Mouse (Mus musculus): ENCODE data around the gene Pgap2. TPM values are rescaled to one million over a fixed set of nuclear protein-coding genes. Genes with fewer than 3 reads are reported as not detected.

The Pgap2 gene
- polyA plus RNA-seq, 1 experiment from 2014 or later, result 80.8 TPM

- ATAC-seq (ENCODE audit: low read depth) (no peak), DNase-seq (ENCODE audit: low spot score) (no peak)
- peak overlapping the region; percentile 92 for H3K9ac ChIP-seq (ENCODE audit: low read depth, low read length)
- 53% methylated on average over 4 of the region's 4 CpGs for WGBS
- H3K36me3 ChIP-seq (ENCODE audit: control insufficient read depth, insufficient read depth, low read length), result 0 out of 2 replicates have a peak, but pooled peaks cover 10% of the 10 kb centered on the region
- no peaks in the 10 kb centered on the region for H3K27me3 ChIP-seq (replicated peaks; ENCODE audit: control insufficient read depth, insufficient read depth, low read length)
- no peak overlapping the region for H3K27ac ChIP-seq (replicated peaks; ENCODE audit: low read depth, low read length)
- peak overlapping the region; percentile 68 for H3K4me2 ChIP-seq (ENCODE audit: low read depth, low read length)
- no peaks in the 10 kb centered on the region for H3K9me3 ChIP-seq (ENCODE audit: control insufficient read depth, low read length)
- peak overlapping the region; percentile 64 for H3K4me3 ChIP-seq (ENCODE audit: low read depth, low read length)
- peaks cover 5% of the 10 kb centered on the region for H3K4me1 ChIP-seq (ENCODE audit: control insufficient read depth, insufficient read depth, low read length)
These were observed 1.1 kb upstream of the Pgap2 start for GRCm38 (mm10) chr7:102208806-102209363.

GRCm38 (mm10) chr7:102211071-102211470 is 1.1 kb downstream of the Pgap2 start:
- H3K4me2 ChIP-seq (ENCODE audit: low read depth, low read length), result peak overlapping the region; percentile 71
- H3K36me3 ChIP-seq (ENCODE audit: control insufficient read depth, insufficient read depth, low read length), result 0 out of 2 replicates have a peak, but pooled peaks cover 4% of the 10 kb centered on the region
- ATAC-seq (ENCODE audit: low read depth) (no peak), DNase-seq (ENCODE audit: low spot score) (no peak)
- no peaks in the 10 kb centered on the region for H3K27me3 ChIP-seq (replicated peaks; ENCODE audit: control insufficient read depth, insufficient read depth, low read length)
- peak overlapping the region; percentile 64 for H3K4me3 ChIP-seq (ENCODE audit: low read depth, low read length)
- 63% methylated on average over 3 of the region's 3 CpGs for WGBS
- H3K9me3 ChIP-seq (ENCODE audit: control insufficient read depth, low read length), result no peaks in the 10 kb centered on the region
- peaks cover 5% of the 10 kb centered on the region for H3K4me1 ChIP-seq (ENCODE audit: control insufficient read depth, insufficient read depth, low read length)
- H3K9ac ChIP-seq (ENCODE audit: low read depth, low read length), result peak overlapping the region; percentile 64
- peak overlapping the region; percentile 90 for H3K27ac ChIP-seq (replicated peaks; ENCODE audit: low read depth, low read length)

- ATAC-seq (ENCODE audit: low read depth) (no peak), DNase-seq (ENCODE audit: low spot score) (no peak)
- Histone ChIP-seq H3K27me3 (replicated peaks; ENCODE audit: control insufficient read depth, insufficient read depth, low read length) (no peaks in the 10 kb centered on the region), H3K4me2 (ENCODE audit: low read depth, low read length) (peak overlapping the region; percentile 91), H3K27ac (replicated peaks; ENCODE audit: low read depth, low read length) (peak overlapping the region; percentile 33; the same call in 1 of the 2 replicates), H3K4me1 (ENCODE audit: control insufficient read depth, insufficient read depth, low read length) (no peaks in the 10 kb centered on the region), H3K4me3 (ENCODE audit: low read depth, low read length) (no peak overlapping the region), H3K9me3 (ENCODE audit: control insufficient read depth, low read length) (no peaks in the 10 kb centered on the region), H3K36me3 (ENCODE audit: control insufficient read depth, insufficient read depth, low read length) (peaks cover 9% of the 10 kb centered on the region; the same call in 1 of the 2 replicates), H3K9ac (ENCODE audit: low read depth, low read length) (no peak overlapping the region; the same call in 1 of the 2 replicates)
- WGBS, result 43% methylated on average over 1 of the region's 1 CpGs
These were observed 11.9 kb downstream of the Pgap2 start for GRCm38 (mm10) chr7:102221899-102222298.

GRCm38 (mm10) chr7:102222336-102222735 is 12.3 kb downstream of the Pgap2 start:
- Histone ChIP-seq H3K4me3 (ENCODE audit: low read depth, low read length) (peak overlapping the region; percentile 71), H3K36me3 (ENCODE audit: control insufficient read depth, insufficient read depth, low read length) (peaks cover 13% of the 10 kb centered on the region), H3K4me1 (ENCODE audit: control insufficient read depth, insufficient read depth, low read length) (no peaks in the 10 kb centered on the region), H3K4me2 (ENCODE audit: low read depth, low read length) (peak overlapping the region; percentile 91), H3K27me3 (replicated peaks; ENCODE audit: control insufficient read depth, insufficient read depth, low read length) (no peaks in the 10 kb centered on the region), H3K27ac (replicated peaks; ENCODE audit: low read depth, low read length) (peak overlapping the region; percentile 70), H3K9me3 (ENCODE audit: control insufficient read depth, low read length) (no peaks in the 10 kb centered on the region), H3K9ac (ENCODE audit: low read depth, low read length) (peak overlapping the region; percentile 79)
- DNase-seq (ENCODE audit: low spot score) (peak; percentile 82), ATAC-seq (ENCODE audit: low read depth) (peak; percentile 79)
- under 1% methylated on average over 10 of the region's 13 CpGs for WGBS

GRCm38 (mm10) chr7:102222830-102223556 is 13.0 kb downstream of the Pgap2 start:
- DNase-seq (ENCODE audit: low spot score) (peak; percentile 90), ATAC-seq (ENCODE audit: low read depth) (peak; percentile 92)
- no peaks in the 10 kb centered on the region for H3K4me1 ChIP-seq (ENCODE audit: control insufficient read depth, insufficient read depth, low read length)
- no peaks in the 10 kb centered on the region for H3K27me3 ChIP-seq (replicated peaks; ENCODE audit: control insufficient read depth, insufficient read depth, low read length)
- peaks cover 20% of the 10 kb centered on the region for H3K36me3 ChIP-seq (ENCODE audit: control insufficient read depth, insufficient read depth, low read length)
- H3K9ac ChIP-seq (ENCODE audit: low read depth, low read length), result peak overlapping the region; percentile 79
- 2% methylated on average over 25 of the region's 31 CpGs for WGBS
- H3K4me2 ChIP-seq (ENCODE audit: low read depth, low read length), result peak overlapping the region; percentile 91
- peak overlapping the region; percentile 71 for H3K4me3 ChIP-seq (ENCODE audit: low read depth, low read length)
- H3K27ac ChIP-seq (replicated peaks; ENCODE audit: low read depth, low read length), result peak overlapping the region; percentile 70
- H3K9me3 ChIP-seq (ENCODE audit: control insufficient read depth, low read length), result no peaks in the 10 kb centered on the region

- Histone ChIP-seq H3K4me3 (ENCODE audit: low read depth, low read length) (no peak overlapping the region), H3K9ac (ENCODE audit: low read depth, low read length) (no peak overlapping the region), H3K27me3 (replicated peaks; ENCODE audit: control insufficient read depth, insufficient read depth, low read length) (no peaks in the 10 kb centered on the region), H3K27ac (replicated peaks; ENCODE audit: low read depth, low read length) (no peak overlapping the region), H3K36me3 (ENCODE audit: control insufficient read depth, insufficient read depth, low read length) (peaks cover 28% of the 10 kb centered on the region), H3K9me3 (ENCODE audit: control insufficient read depth, low read length) (no peaks in the 10 kb centered on the region), H3K4me1 (ENCODE audit: control insufficient read depth, insufficient read depth, low read length) (no peaks in the 10 kb centered on the region), H3K4me2 (ENCODE audit: low read depth, low read length) (peak overlapping the region; percentile 91; the same call in 1 of the 2 replicates)
- ATAC-seq (ENCODE audit: low read depth) (no peak), DNase-seq (ENCODE audit: low spot score) (no peak)
- 82% methylated on average over 5 of the region's 5 CpGs for WGBS
These were observed 14.1 kb downstream of the Pgap2 start for GRCm38 (mm10) chr7:102223883-102224738.

GRCm38 (mm10) chr7:102226051-102226450 is 16.0 kb downstream of the Pgap2 start:
- Histone ChIP-seq H3K9me3 (ENCODE audit: control insufficient read depth, low read length) (no peaks in the 10 kb centered on the region), H3K9ac (ENCODE audit: low read depth, low read length) (no peak overlapping the region), H3K27me3 (replicated peaks; ENCODE audit: control insufficient read depth, insufficient read depth, low read length) (no peaks in the 10 kb centered on the region), H3K36me3 (ENCODE audit: control insufficient read depth, insufficient read depth, low read length) (peaks cover 44% of the 10 kb centered on the region), H3K4me3 (ENCODE audit: low read depth, low read length) (no peak overlapping the region), H3K4me2 (ENCODE audit: low read depth, low read length) (no peak overlapping the region), H3K27ac (replicated peaks; ENCODE audit: low read depth, low read length) (no peak overlapping the region), H3K4me1 (ENCODE audit: control insufficient read depth, insufficient read depth, low read length) (no peaks in the 10 kb centered on the region)
- no peak for DNase-seq (ENCODE audit: low spot score)
- WGBS, result 93% methylated on average over 6 of the region's 6 CpGs
- no peak for ATAC-seq (ENCODE audit: low read depth)

- Histone ChIP-seq H3K36me3 (ENCODE audit: control insufficient read depth, insufficient read depth, low read length) (peaks cover 49% of the 10 kb centered on the region), H3K4me2 (ENCODE audit: low read depth, low read length) (no peak overlapping the region), H3K4me1 (ENCODE audit: control insufficient read depth, insufficient read depth, low read length) (no peaks in the 10 kb centered on the region), H3K9ac (ENCODE audit: low read depth, low read length) (no peak overlapping the region), H3K4me3 (ENCODE audit: low read depth, low read length) (no peak overlapping the region), H3K27me3 (replicated peaks; ENCODE audit: control insufficient read depth, insufficient read depth, low read length) (no peaks in the 10 kb centered on the region), H3K27ac (replicated peaks; ENCODE audit: low read depth, low read length) (no peak overlapping the region), H3K9me3 (ENCODE audit: control insufficient read depth, low read length) (no peaks in the 10 kb centered on the region)
- WGBS, result 81% methylated on average over 4 of the region's 4 CpGs
- no peak for DNase-seq (ENCODE audit: low spot score)
- ATAC-seq (ENCODE audit: low read depth), result no peak
These were observed 18.2 kb downstream of the Pgap2 start for GRCm38 (mm10) chr7:102228049-102228670.

All from embryonic facial prominence, embryonic 14.5 days (tissue).